Mouse (Mus musculus) cerebellum, postnatal 10 days (tissue): ENCODE measurements around the gene Rara.

Experiments used
- DNase-seq, 2 experiments: peaks; one replicate each; pipeline ENCODE4 v3.0.0; 2021; ENCODE audit warnings: mixed read lengths in 2 of 2

Rara gene

GRCm38 (mm10) chr11:98953835-98954320 lies 26.3 kb downstream of the Rara start:
- no peak for DNase-seq

- peak; percentile 89 to 94 for DNase-seq
Measured at GRCm38 (mm10) chr11:98954373-98954772, 26.8 kb downstream of the Rara start.

- DNase-seq = no peak
Measured at GRCm38 (mm10) chr11:98954801-98955706, 27.4 kb downstream of the Rara start.

- DNase-seq = no peak
Measured at GRCm38 (mm10) chr11:98955707-98956235, 28.2 kb downstream of the Rara start.

GRCm38 (mm10) chr11:98956340-98956739 lies 28.7 kb downstream of the Rara start:
- DNase-seq = no peak

GRCm38 (mm10) chr11:98959437-98960312 lies 32.1 kb downstream of the Rara start:
- peak in 1 of 2 experiments; percentile 37 for DNase-seq

- DNase-seq = peak; percentile 51 to 68
Measured at GRCm38 (mm10) chr11:98960313-98960906, 32.8 kb downstream of the Rara start.

GRCm38 (mm10) chr11:98961051-98961592 lies 33.5 kb downstream of the Rara start:
- DNase-seq = no peak

GRCm38 (mm10) chr11:98961766-98962165 lies 34.1 kb downstream of the Rara start:
- no peak for DNase-seq

- no peak for DNase-seq
Measured at GRCm38 (mm10) chr11:98962421-98963095, 34.9 kb downstream of the Rara start.

GRCm38 (mm10) chr11:98963191-98964021 lies 35.8 kb downstream of the Rara start:
- DNase-seq = peak; percentile 74 to 83

GRCm38 (mm10) chr11:98964201-98964615 lies 36.6 kb downstream of the Rara start:
- DNase-seq = no peak

GRCm38 (mm10) chr11:98964616-98965415 lies 37.2 kb downstream of the Rara start:
- DNase-seq = peak in 1 of 2 experiments; percentile 50

GRCm38 (mm10) chr11:98965416-98966077 lies 37.9 kb downstream of the Rara start:
- no peak for DNase-seq

- DNase-seq = peak; percentile 83 to 89
Measured at GRCm38 (mm10) chr11:98966499-98967141, 39.0 kb downstream of the Rara start.

GRCm38 (mm10) chr11:98968079-98968478 lies 40.5 kb downstream of the Rara start:
- no peak for DNase-seq

- DNase-seq = no peak
Measured at GRCm38 (mm10) chr11:98968716-98969495, 41.3 kb downstream of the Rara start.

GRCm38 (mm10) chr11:98969496-98969927 lies 41.9 kb downstream of the Rara start:
- DNase-seq = peak; percentile 43 to 55
